Mouse (Mus musculus) MEL (cell line): ENCODE data around the gene Mrnip.

Experiments
- BHLHE40 ChIP-seq: IDR thresholded peaks from 2 replicates; pipeline ENCODE4 v1.6.1; 2012; ENCODE audit warnings: low read depth, mild to moderate bottlenecking, inconsistent platforms, low read length, improper control_type of control experiment, borderline replicate concordance
- CTCF ChIP-seq, 3 experiments: IDR thresholded peaks in 2 of 3; conservative IDR thresholded peaks in 1 of 3; 2 replicates each; pipeline ENCODE4 v1.5.1; 2011 to 2012; ENCODE audit warnings: low read length in 3 of 3, low read depth in 2 of 3, mild to moderate bottlenecking in 2 of 3, improper control_type of control experiment in 1 of 3, inconsistent platforms in 1 of 3, mixed read lengths in 1 of 3, moderate library complexity in 1 of 3; ENCODE audit not compliant: control insufficient read depth in 1 of 3, insufficient read depth in 1 of 3, poor library complexity in 1 of 3, severe bottlenecking in 1 of 3
- EP300 ChIP-seq, 2 experiments: IDR thresholded peaks; 2 replicates each; pipeline ENCODE4 v1.6.1; 2011; ENCODE audit warnings: improper control_type of control experiment in 2 of 2, low read length in 2 of 2, low read depth in 1 of 2, mild to moderate bottlenecking in 1 of 2
- NRF1 ChIP-seq: IDR thresholded peaks from 2 replicates; pipeline ENCODE4 v1.6.1; 2014; ENCODE audit warnings: low read depth, mild to moderate bottlenecking, inconsistent platforms, low read length, improper control_type of control experiment, moderate library complexity; ENCODE audit not compliant: poor library complexity, insufficient read depth, severe bottlenecking
- POLR2A ChIP-seq, 2 experiments: IDR thresholded peaks; 2 replicates each; pipeline ENCODE4 v1.6.1; 2011 to 2012; ENCODE audit warnings: low read length in 2 of 2, mild to moderate bottlenecking in 2 of 2, control low read depth in 1 of 2, improper control_type of control experiment in 1 of 2, low read depth in 1 of 2, moderate library complexity in 1 of 2; ENCODE audit not compliant: control insufficient read depth in 1 of 2, insufficient read depth in 1 of 2, poor library complexity in 1 of 2
- POLR2AphosphoS2 ChIP-seq: IDR thresholded peaks from 2 replicates; pipeline ENCODE4 v1.6.1; 2011; ENCODE audit warnings: low read length, improper control_type of control experiment
- RCOR1 ChIP-seq: IDR thresholded peaks from 2 replicates; pipeline ENCODE4 v1.6.1; 2012; ENCODE audit warnings: low read depth, mild to moderate bottlenecking, inconsistent platforms, low read length, improper control_type of control experiment

DNA sequence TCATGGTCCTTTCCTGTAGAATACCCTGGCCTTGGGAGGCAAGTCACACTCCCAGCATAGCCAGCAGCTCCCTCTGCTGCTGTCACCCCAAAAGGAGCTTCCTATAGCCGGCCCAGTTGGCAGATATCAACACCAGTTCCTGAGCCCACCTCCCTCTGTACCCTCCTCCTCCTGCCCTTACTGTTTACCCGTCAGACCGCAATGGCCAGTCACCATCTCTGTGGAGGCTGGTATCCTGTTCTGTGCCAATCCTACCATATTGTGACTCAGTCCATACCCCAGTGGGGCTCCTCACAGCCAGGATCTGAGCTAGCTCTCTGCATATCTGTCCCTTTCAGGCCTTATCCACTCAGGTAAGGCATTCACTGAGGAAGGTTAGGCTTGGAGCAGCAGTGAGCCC, 28.7 kb upstream of the Mrnip start:
- TF ChIP-seq POLR2AphosphoS2: no peak
- no peak for TF ChIP-seq NRF1
- TF ChIP-seq EP300 (IDR thresholded peaks at IDR 0.05; ENCODE audit: low read depth in 1 of 2, low read length in 2 of 2): no peak
- no peak for TF ChIP-seq RCOR1
- TF ChIP-seq CTCF (IDR thresholded peaks at IDR 0.05 in 2 of 3, conservative IDR thresholded peaks at IDR 0.05 in 1 of 3; ENCODE audit: control insufficient read depth in 1 of 3, insufficient read depth in 1 of 3, low read depth in 2 of 3, low read length in 3 of 3, poor library complexity in 1 of 3, severe bottlenecking in 1 of 3): no peak
- TF ChIP-seq POLR2A (IDR thresholded peaks at IDR 0.05; ENCODE audit: control insufficient read depth in 1 of 2, insufficient read depth in 1 of 2, low read depth in 1 of 2, low read length in 2 of 2, poor library complexity in 1 of 2): no peak
- TF ChIP-seq BHLHE40: no peak
